Mouse (Mus musculus) left cerebral cortex, adult 2 months (tissue): ENCODE results near the gene Csrnp2. TPM values are rescaled to one million over a fixed set of nuclear protein-coding genes. Genes with fewer than 3 reads are reported as not detected.
A peak's percentile ranks its signal among the peaks of the same experiment; 100 is the strongest.

ENCODE experiments used
- DNase-seq, 2 experiments: peaks; one replicate each; pipeline ENCODE4 v3.0.0; 2021 to 2022; ENCODE audit warnings: low spot score in 2 of 2, mixed read lengths in 1 of 2; ENCODE audit errors: extremely low spot score in 1 of 2
- H3K27ac ChIP-seq: fragments of 200-600 bp; 2 replicates; pipeline ENCODE4 v1.8.1; 2022
- H3K4me3 ChIP-seq: fragments of 200-600 bp; 2 replicates; pipeline ENCODE4 v1.8.1; 2022
- CTCF ChIP-seq: fragments of 200-600 bp; IDR thresholded peaks from 2 replicates; pipeline ENCODE4 v1.8.1; 2022; ENCODE audit warnings: antibody characterized with exemption, mild to moderate bottlenecking, moderate library complexity
- intact Hi-C: fragments of 180-260 bp; cut with DNase I; formaldehyde crosslinking; loops from one replicate; pipeline ENCODE4 v1.15.1; 2025
- total RNA-seq, 2 experiments: library from RNA; stranded (reverse); gene quantifications; 2 replicates each; pipeline ENCODE4 v1.2.3; 2021

The Csrnp2 gene
- total RNA-seq, 2 experiments from 2014 or later = 35.3 to 36.3 TPM

DNA sequence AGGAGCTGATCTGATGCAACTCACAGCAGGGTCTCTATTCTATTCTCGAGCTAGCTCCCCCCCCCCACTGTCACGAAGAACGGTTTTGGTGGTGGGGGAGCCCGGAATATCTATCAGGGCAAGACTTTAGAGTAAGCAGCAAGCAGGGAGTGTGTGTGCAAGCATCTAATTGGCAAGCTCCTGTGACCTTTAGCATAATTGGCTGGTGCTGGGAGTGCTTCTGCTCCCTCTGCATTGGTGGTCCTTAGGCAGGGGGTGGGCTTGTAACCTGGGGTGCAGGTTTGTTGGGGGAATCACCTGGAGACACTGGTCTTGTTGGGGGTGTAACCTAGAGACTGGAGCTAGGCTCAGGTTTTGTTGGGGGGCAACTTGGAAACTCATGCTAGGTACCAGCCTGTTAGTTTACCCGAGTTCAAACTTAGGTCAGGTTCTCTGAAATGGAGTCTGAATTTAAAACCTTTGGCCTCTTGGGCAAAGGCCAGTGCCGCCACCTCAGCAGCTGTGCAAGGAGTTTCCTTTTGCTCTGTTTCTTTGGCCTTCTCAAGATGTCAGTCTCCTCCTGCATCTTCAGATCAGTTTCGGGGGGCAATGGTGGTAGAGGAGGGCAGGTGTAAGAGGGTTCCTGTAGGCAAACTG is 38.8 kb downstream of the Csrnp2 start:
- TF ChIP-seq CTCF = no peak

DNA sequence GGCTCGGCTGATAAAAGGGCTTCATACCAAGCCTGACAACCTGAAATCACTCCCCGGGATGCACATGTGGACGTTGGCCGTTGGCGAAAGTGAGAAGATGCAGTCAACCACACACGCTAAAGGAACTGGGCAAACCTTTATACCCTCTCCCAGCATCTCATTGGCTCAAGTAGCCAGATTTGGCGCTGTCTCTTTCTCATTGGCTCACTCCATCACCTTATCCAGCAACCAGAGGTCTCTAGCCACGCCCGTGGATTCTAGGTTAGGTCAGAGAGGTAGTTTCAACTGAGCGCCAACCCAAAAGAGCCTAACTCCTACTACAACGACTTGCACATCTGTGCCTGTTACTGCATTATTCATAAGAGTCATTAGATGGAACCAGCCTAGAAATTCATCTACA is 42.8 kb downstream of the Csrnp2 start:
- Histone ChIP-seq H3K4me3 (no peak overlapping the region), H3K27ac (no peak overlapping the region)
- TF ChIP-seq CTCF = no peak
- DNase-seq = no peak
- intact Hi-C loops = no loop called here

More for the DNA sequence above, 38.8 kb downstream of the Csrnp2 start:
- Histone ChIP-seq H3K27ac (no peak overlapping the region), H3K4me3 (no peak overlapping the region)
- intact Hi-C loops = loop anchor here (5.0 kb wide), 2 partner anchors 84 to 194 kb away; no protein-coding TSS in a partner anchor
- DNase-seq = no peak

DNA sequence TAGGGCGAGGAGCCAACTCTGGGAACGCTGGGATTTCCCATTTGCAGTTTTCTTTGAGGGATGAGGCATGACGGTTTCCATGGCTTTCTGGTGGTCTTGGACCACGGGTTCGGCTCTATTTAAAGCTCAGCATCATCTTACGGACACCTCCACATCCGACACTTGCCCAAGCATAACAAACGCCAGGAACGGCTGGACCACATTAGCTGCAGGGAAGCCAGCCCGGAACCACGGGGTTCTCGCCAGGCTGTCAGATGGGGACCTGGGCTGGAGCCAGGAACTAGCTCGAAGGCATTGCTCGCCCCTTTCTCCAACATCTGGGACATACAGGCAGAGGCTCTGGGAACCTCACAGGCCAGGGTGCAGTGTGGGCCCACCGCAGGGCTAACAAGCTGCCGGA is 44.0 kb downstream of the Csrnp2 start:
- H3K4me3 ChIP-seq = no peak overlapping the region
- intact Hi-C loops = no loop called here
- no peak for TF ChIP-seq CTCF
- H3K27ac ChIP-seq = no peak overlapping the region
- peak in 1 of 2 experiments; percentile 32 for DNase-seq

DNA sequence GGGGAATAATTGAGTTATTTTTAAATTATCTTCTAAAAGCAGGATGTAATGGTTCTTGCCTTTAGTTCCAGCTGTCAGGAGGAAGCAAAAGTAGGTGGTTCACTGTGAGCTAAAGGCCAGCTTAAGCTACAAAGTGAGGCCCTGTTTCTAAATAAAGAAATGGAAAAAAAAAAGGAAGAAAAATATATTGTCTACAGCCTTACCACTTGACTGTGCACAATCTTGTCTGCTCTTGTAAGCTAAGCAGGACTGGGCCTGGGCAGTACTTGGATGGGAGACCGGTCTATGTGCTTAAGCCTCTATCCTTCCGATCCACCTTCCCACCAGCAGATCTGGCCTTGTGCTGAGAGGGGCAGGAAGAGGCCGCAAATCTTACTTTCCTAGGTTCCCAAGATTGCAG is 45.8 kb downstream of the Csrnp2 start:
- no peak for TF ChIP-seq CTCF
- intact Hi-C loops = no loop called here
- DNase-seq = no peak
- no peak overlapping the region for H3K4me3 ChIP-seq
- H3K27ac ChIP-seq = no peak overlapping the region

DNA sequence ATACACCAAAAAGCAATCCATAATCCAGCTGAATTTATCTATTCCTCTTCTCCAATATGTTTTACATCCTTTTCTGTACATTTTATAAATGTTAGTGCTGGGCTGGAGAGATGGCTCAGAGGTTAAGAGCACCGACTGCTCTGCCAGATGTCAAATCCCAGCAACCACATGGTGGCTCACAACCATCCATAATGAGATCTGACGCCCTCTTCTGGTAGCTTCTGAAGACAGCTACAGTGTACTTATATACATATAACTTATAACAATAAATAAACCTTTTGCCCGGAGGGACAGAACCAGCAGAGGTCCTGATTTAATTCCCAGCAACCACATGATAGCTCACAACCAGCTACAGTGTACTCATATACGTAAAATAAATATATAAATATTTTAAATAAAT is 46.7 kb downstream of the Csrnp2 start:
- H3K4me3 ChIP-seq = no peak overlapping the region
- intact Hi-C loops = no loop called here
- H3K27ac ChIP-seq = no peak overlapping the region
- no peak for DNase-seq
- TF ChIP-seq CTCF = no peak

DNA sequence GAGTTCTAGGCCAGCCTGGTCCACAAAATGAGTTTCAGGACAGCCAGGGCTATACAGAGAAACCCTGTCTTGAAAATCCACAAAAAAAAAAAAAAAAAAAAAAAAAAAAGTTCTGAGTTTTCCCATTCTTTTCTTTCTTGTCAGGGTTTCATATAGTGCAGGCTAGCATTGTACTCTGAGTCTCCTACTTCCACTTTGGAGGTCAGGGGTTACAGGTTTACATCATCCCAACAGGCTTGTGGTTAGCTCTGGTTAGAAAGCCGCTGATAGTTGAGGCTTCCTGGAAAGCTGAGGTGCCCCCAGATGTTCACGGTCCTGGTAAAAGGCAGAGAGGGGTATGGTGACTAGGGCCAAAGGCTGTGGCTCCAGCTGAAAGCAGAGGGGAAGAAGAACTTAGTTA is 48.4 kb downstream of the Csrnp2 start:
- intact Hi-C loops = no loop called here
- no peak for DNase-seq
- no peak for TF ChIP-seq CTCF
- Histone ChIP-seq H3K4me3 (no peak overlapping the region), H3K27ac (no peak overlapping the region)

DNA sequence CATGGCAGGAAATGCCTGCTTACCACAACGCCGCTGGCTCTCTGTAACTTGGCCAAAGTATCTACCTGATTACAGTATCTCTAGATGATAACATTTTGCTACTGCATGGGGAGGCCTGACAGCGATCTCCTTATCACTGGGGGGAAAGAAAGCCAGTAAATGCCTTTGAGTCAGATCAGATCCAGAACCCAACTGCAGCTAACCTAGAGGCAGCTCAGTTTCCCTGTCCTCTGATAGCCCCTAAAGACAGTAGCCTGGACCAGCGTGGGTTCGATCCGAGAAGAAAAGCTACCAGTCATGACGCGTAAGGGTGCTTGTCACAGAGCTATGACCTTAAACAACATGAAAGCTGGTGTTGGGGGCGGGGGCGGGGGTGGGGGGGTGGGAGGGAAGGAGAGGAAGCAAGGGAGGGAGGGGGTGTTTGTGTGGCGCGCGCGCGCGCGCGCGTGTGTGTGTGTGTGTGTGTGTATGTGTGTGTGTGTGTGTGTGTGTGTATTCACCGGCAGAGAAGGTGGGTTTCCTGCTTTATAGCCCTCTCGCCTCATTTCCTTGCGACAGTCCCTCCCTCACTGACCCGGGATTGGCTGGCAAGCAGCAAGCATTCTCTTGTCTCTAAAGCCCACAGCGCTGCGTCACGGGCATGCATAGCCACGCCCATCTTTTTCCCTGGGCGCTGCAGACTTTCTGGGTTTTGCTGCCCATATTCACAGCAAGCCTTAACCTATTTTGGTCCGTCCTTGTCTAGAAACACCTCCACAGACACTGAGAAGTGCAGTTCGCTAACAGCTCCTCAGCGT is 52.0 kb downstream of the Csrnp2 start:
- TF ChIP-seq CTCF = no peak
- Histone ChIP-seq H3K27ac (peak overlapping the region; percentile 83), H3K4me3 (peak overlapping the region; percentile 44)
- peak; percentile 77 to 80 for DNase-seq
- intact Hi-C loops = loop anchor here (2.0 kb wide), 1 partner anchor 21 kb away; the partner anchor contains the start of gene Gm5475

DNA sequence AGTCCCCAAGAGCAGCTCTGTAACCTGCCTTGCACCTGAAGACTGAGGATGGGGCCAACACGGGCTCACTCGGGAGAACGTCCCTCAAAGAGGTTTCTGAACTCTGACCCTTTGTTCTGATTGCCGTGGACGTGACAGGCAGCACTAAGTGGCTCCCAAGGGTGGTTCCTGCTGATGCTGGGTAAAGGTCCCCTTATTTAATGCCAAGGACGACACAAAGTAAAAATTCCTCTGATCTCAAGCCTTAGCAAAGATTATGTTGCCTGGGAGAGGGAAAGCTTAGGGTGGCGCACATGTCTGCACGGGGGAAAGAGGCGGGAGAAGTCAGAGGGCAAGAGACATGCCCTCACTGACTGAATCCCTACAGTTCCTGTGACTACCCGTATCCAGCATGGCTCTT is 58.8 kb downstream of the Csrnp2 start:
- no peak for DNase-seq
- intact Hi-C loops = no loop called here
- Histone ChIP-seq H3K4me3 (no peak overlapping the region), H3K27ac (no peak overlapping the region)
- TF ChIP-seq CTCF = no peak

DNA sequence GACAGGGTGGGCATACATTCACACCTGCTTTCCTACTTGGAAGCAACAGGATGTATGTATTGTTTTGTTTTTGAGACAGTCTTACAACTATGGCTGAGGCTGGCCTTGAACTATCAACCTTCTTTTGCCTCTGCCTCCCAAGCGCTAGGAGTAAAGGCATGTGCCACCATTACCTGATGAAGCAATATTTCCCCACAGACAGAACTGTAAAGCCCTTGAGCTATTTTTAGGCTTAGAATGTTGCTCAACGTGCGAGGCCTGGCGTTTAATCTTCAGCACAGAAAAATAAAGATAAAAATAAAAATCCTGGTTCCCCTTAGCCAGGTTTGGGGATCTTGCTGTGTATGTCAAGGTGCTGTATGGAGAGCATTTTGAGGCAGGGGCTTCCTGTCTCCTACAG is 59.2 kb downstream of the Csrnp2 start:
- DNase-seq = no peak
- intact Hi-C loops = no loop called here
- H3K4me3 ChIP-seq = no peak overlapping the region
- TF ChIP-seq CTCF = no peak
- no peak overlapping the region for H3K27ac ChIP-seq

DNA sequence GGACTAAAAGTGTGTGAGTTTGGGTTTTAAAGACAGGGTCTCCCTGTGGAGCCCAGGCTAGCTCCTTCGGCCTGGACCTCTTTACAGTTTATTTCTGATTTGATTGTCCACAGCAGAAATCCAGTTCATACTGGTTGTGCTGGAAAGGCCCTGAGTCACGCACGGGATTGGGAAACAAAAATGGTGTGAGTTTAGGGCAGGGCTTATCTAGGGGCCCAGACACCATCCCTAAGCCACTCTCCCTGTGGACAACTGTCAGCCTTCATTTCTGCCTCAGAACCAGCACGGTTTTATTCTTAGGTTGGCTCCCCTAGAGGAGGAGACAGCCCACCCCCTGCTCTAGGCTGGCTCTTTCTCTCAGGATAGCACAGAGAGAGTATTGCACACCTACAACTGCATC is 62.1 kb downstream of the Csrnp2 start:
- no peak for DNase-seq
- Histone ChIP-seq H3K4me3 (no peak overlapping the region), H3K27ac (no peak overlapping the region)
- intact Hi-C loops = no loop called here
- TF ChIP-seq CTCF = no peak

DNA sequence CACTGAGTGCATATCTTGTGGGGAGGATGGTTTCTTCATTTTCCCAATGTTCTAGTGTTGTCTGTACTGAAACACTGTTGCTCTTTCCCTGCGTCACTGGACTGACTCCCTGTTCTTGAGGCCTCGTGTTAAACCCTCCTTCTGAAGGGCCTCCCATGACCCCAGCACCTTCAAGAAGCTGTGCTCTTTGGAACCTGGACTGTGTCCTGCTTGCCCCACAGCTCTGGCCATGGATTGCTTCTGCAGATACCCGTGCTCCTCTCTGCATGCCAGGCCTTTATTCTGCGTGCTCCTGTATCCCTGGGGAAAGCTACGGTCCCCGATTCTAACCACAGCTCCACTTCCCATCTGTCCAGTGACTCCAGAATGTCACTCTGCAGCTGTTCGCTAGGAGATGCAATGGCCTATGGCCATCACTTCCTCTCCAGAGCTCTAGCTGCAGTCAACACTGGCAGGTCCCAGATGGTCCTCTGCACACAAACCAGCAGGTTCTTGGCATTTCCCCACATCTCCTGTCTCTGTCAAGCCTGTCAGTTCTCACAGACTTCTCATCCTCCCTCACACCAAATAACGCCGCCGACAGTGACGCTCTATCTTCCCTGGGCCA is 65.2 kb downstream of the Csrnp2 start:
- TF ChIP-seq CTCF = no peak
- no peak overlapping the region for H3K27ac ChIP-seq
- no peak for DNase-seq
- no peak overlapping the region for H3K4me3 ChIP-seq
- intact Hi-C loops = no loop called here

Other genes with a start within 250 kb of the Csrnp2 start
- not detected for gene Tmprss12, start 214.7 kb downstream of the Csrnp2 start, total RNA-seq
- 10 to 100 TPM; 30.0 to 32.2 TPM for gene Mettl7a1, start 191.3 kb downstream of the Csrnp2 start, total RNA-seq
- gene Mettl7a3, start 160.6 kb downstream of the Csrnp2 start, total RNA-seq = under 1 TPM in 1 of 2 experiments, not detected in 1; 0.66 TPM
- gene Methig1, start 142.3 kb downstream of the Csrnp2 start, total RNA-seq = under 1 TPM in 1 of 2 experiments, not detected in 1; 0.68 TPM
- gene Mettl7a2, start 142.3 kb downstream of the Csrnp2 start, total RNA-seq = under 1 TPM; 0.59 to 0.89 TPM
- gene Higd1c, start 130.9 kb downstream of the Csrnp2 start, total RNA-seq = not detected
- gene Gm5475, start 73.3 kb downstream of the Csrnp2 start, total RNA-seq = not detected
- 10 to 100 TPM; 60.0 to 70.8 TPM for gene Slc11a2, start 70.4 kb downstream of the Csrnp2 start, total RNA-seq
- 10 to 100 TPM; 59.6 to 62.1 TPM for gene Letmd1, start 26.5 kb downstream of the Csrnp2 start, total RNA-seq
- gene Tfcp2, start 56.5 kb upstream of the Csrnp2 start, total RNA-seq = 10 to 100 TPM; 26.8 to 27.9 TPM
- gene Pou6f1, start 104.5 kb upstream of the Csrnp2 start, total RNA-seq = 100 to 1,000 TPM; 139 to 144 TPM
- 100 to 1,000 TPM; 108 to 109 TPM for gene Dazap2, start 119.9 kb upstream of the Csrnp2 start, total RNA-seq
- gene Smagp, start 141.5 kb upstream of the Csrnp2 start, total RNA-seq = 1 to 10 TPM; 1.6 to 2.9 TPM
- 1 to 10 TPM; 3.5 to 6.2 TPM for gene Bin2, start 174.1 kb upstream of the Csrnp2 start, total RNA-seq
- gene Cela1, start 192.4 kb upstream of the Csrnp2 start, total RNA-seq = 1 to 10 TPM; 2.4 to 3.3 TPM
- 1 to 10 TPM; 4.8 to 4.9 TPM for gene Galnt6, start 233.9 kb upstream of the Csrnp2 start, total RNA-seq